Mouse (Mus musculus): Measurements from ENCODE around the gene Xbp1. TPM values are rescaled to one million over a fixed set of nuclear protein-coding genes. Genes with fewer than 3 reads are reported as not detected.

Gene Xbp1
- total and polyA plus RNA-seq, 3 experiments = 111 to 133 (median 131) TPM

GRCm38 (mm10) chr11:5502351-5503051 lies 18.0 kb upstream of the Xbp1 start:
- Histone ChIP-seq H3K4me3 (replicated peaks in 1 of 3; ENCODE audit: low read depth in 2 of 3, low read length in 2 of 3, poor library complexity in 1 of 3) (no peak overlapping the region), H3K9ac (ENCODE audit: insufficient read depth, low read depth) (no peak overlapping the region), H3K4me1 (ENCODE audit: control insufficient read depth in 1 of 2, insufficient read depth in 2 of 2) (peaks cover 11 to 43% of the 10 kb centered on the region in 2 experiments), H3K36me3 (replicated peaks in 1 of 2; ENCODE audit: control insufficient read depth in 1 of 2, insufficient read depth in 1 of 2, low read length in 1 of 2) (peaks cover 0 to 4% of the 10 kb centered on the region in 2 experiments), H3K79me2 (replicated peaks; ENCODE audit: control insufficient read depth, extremely low read depth, insufficient read depth, poor library complexity, severe bottlenecking) (no peaks in the 10 kb centered on the region), H3K9me3 (replicated peaks; ENCODE audit: low read length) (peaks cover 2% of the 10 kb centered on the region), H3K27me3 (replicated peaks) (no peaks in the 10 kb centered on the region), H3K4me2 (ENCODE audit: insufficient read depth, low read depth, poor library complexity, severe bottlenecking) (no peak overlapping the region), H3K27ac (ENCODE audit: insufficient read depth, low read depth) (no peak overlapping the region)
- DNase-seq (ENCODE audit: extremely low read depth) = no peak
- dilution Hi-C loops (cut with MboI; ENCODE audit: extremely low pct_ligation_motif_present, extremely low pct_unique_long_range_greater_than_20kb, low sequenced_read_pairs) (no loop called here), in situ Hi-C loops (cut with MboI; ENCODE audit: low pct_ligation_motif_present, low pct_unique_long_range_greater_than_20kb, low sequenced_read_pairs) (no loop called here)
- no peak for TF ChIP-seq NRF1 (IDR thresholded peaks at IDR 0.05; ENCODE audit: low read depth, low read length)
- TF ChIP-seq EP300 (IDR thresholded peaks at IDR 0.05; ENCODE audit: low read length) = no peak
- TF ChIP-seq MAFK (IDR thresholded peaks at IDR 0.05; ENCODE audit: insufficient replicate concordance, low read length) = no peak
- no peak for TF ChIP-seq CHD2 (IDR thresholded peaks at IDR 0.05; ENCODE audit: low read length)
- TF ChIP-seq TBP (conservative IDR thresholded peaks at IDR 0.05; ENCODE audit: low read depth, low read length) = no peak
- TF ChIP-seq MAX (IDR thresholded peaks at IDR 0.05; ENCODE audit: low read length) = no peak
- TF ChIP-seq MYC (IDR thresholded peaks at IDR 0.05; ENCODE audit: low read depth, low read length) = no peak
- TF ChIP-seq USF1 (IDR thresholded peaks at IDR 0.05; ENCODE audit: low read depth, low read length) = no peak
- TF ChIP-seq SMC3 (IDR thresholded peaks at IDR 0.05; ENCODE audit: low read depth, low read length) = no peak
- no peak for TF ChIP-seq ELF1 (IDR thresholded peaks at IDR 0.05; ENCODE audit: low read depth, low read length)

- TF ChIP-seq ZKSCAN1 (IDR thresholded peaks at IDR 0.05; ENCODE audit: borderline replicate concordance, low read depth, low read length) (no peak), MEF2A (IDR thresholded peaks at IDR 0.05; ENCODE audit: borderline replicate concordance, low read depth, low read length) (no peak), MAZ (IDR thresholded peaks at IDR 0.05; ENCODE audit: low read depth, low read length) (no peak), E2F4 (IDR thresholded peaks at IDR 0.05; ENCODE audit: insufficient replicate concordance, low read depth, low read length) (no peak), MYC (IDR thresholded peaks at IDR 0.05; ENCODE audit: low read depth, low read length) (no peak), TBP (conservative IDR thresholded peaks at IDR 0.05; ENCODE audit: low read depth, low read length) (no peak), POLR2A (IDR thresholded peaks at IDR 0.05; ENCODE audit: low read depth, low read length) (no peak)
- dilution Hi-C loops (cut with MboI; ENCODE audit: extremely low pct_ligation_motif_present, extremely low pct_unique_long_range_greater_than_20kb, low sequenced_read_pairs) = no loop called here
- peaks cover 2% of the 10 kb centered on the region for H3K9me3 ChIP-seq (replicated peaks; ENCODE audit: low read length)
- H3K36me3 ChIP-seq (replicated peaks in 1 of 2; ENCODE audit: control insufficient read depth in 1 of 2, insufficient read depth in 1 of 2, low read length in 1 of 2) = no peaks in the 10 kb centered on the region
- H3K4me2 ChIP-seq (ENCODE audit: insufficient read depth, low read depth, poor library complexity, severe bottlenecking) = no peak overlapping the region
- no peak for DNase-seq (ENCODE audit: extremely low read depth)
- no peak overlapping the region for H3K27ac ChIP-seq (ENCODE audit: insufficient read depth, low read depth)
- no peaks in the 10 kb centered on the region for H3K79me2 ChIP-seq (replicated peaks; ENCODE audit: control insufficient read depth, extremely low read depth, insufficient read depth, poor library complexity, severe bottlenecking)
- no peak overlapping the region for H3K9ac ChIP-seq (ENCODE audit: insufficient read depth, low read depth)
- in situ Hi-C loops (cut with MboI; ENCODE audit: low pct_ligation_motif_present, low pct_unique_long_range_greater_than_20kb, low sequenced_read_pairs) = no loop called here
- H3K4me1 ChIP-seq (ENCODE audit: control insufficient read depth in 1 of 2, insufficient read depth in 2 of 2) = peaks cover 13 to 42% of the 10 kb centered on the region in 2 experiments
- no peak overlapping the region for H3K4me3 ChIP-seq (replicated peaks in 1 of 3; ENCODE audit: low read depth in 2 of 3, low read length in 2 of 3, poor library complexity in 1 of 3)
- no peaks in the 10 kb centered on the region for H3K27me3 ChIP-seq (replicated peaks)
These were observed 14.4 kb upstream of the Xbp1 start for GRCm38 (mm10) chr11:5505856-5506575.
